Mouse (Mus musculus): ENCODE data around the gene Agap1. TPM values are rescaled to one million over a fixed set of nuclear protein-coding genes. Genes with fewer than 3 reads are reported as not detected.

Agap1 gene
- polyA plus RNA-seq, 1 experiment from 2014 or later = 7.2 TPM

DNA sequence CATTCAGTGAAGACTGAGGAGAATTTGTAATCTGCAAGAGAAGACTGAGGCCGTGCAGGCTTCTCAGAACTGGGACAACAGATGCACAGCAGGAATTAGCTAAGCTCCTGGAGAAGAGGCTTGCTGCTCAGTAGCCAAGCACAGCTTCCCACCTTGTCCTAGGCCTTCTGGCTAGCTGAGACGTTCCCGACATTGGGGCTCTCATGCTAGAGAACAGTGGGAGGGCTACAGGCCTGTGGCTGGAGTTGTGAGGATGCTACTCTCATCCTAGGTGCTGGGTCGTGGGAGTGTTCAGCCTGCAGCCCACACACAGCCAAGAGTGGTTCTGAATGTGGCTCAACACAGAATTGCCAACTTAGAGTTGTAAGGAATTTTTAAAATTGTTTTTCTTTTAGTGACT is 133.5 kb downstream of the Agap1 start:
- H3K9me3 ChIP-seq (replicated peaks) = no peaks in the 10 kb centered on the region
- H3K4me2 ChIP-seq = no peak overlapping the region
- no peak overlapping the region for H3K9ac ChIP-seq
- no peaks in the 10 kb centered on the region for H3K36me3 ChIP-seq
- 72% methylated on average over 4 of the region's 4 CpGs for WGBS
- H3K27ac ChIP-seq = no peak overlapping the region
- no peak for ATAC-seq (replicated peaks; ENCODE audit: insufficient number of reproducible peaks, insufficient read depth, low FRiP score, low read depth)
- no peak overlapping the region for H3K4me3 ChIP-seq
- no peaks in the 10 kb centered on the region for H3K27me3 ChIP-seq
- H3K4me1 ChIP-seq (replicated peaks) = peaks cover 27% of the 10 kb centered on the region

DNA sequence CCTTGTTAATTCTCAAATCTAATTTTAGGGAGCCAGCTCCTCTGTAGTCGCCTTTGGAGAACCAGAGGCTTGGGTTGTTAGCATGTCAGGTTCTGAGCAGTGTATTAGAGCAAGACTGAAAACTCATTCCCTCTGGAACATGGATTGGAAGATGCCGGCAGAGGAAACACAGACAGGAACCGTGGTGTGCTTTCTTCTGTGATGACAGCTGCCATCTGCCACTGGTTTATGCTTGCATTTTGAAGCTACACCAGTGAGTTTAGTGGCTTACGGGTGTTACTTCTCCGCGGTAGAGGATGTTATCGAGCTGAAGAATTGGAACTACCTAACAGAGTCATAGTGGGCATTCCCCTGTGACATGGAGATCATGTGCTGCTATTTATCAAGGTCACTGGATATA is 136.4 kb downstream of the Agap1 start:
- H3K4me2 ChIP-seq = no peak overlapping the region
- H3K36me3 ChIP-seq = no peaks in the 10 kb centered on the region
- H3K27ac ChIP-seq = peak overlapping the region; percentile 58
- H3K9ac ChIP-seq = no peak overlapping the region
- no peaks in the 10 kb centered on the region for H3K27me3 ChIP-seq
- ATAC-seq (replicated peaks; ENCODE audit: insufficient number of reproducible peaks, insufficient read depth, low FRiP score, low read depth) = no peak
- WGBS = 78% methylated on average over 7 of the region's 7 CpGs
- H3K4me1 ChIP-seq (replicated peaks) = peaks cover 49% of the 10 kb centered on the region
- no peak overlapping the region for H3K4me3 ChIP-seq
- H3K9me3 ChIP-seq (replicated peaks) = no peaks in the 10 kb centered on the region

DNA sequence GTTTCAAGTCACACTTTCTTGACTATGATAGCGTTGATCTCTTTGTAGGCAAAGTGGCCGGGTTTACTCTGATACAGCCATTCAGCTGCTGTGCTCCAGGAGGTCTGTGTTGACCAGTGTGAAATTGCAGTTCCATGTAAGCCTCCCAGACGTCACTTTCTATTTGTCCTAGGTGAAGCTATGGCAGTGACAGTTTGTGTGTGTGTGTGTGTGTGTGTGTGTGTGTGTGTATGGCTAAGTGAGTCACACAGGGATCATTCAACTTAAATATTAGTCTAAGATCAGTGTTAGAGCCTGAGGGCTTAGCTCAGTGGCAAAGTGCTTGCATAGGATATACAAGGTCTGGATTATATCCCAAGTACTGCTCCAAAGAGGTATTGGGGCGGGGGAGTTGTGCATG is 138.6 kb downstream of the Agap1 start:
- Histone ChIP-seq H3K4me1 (replicated peaks) (peaks cover 43% of the 10 kb centered on the region), H3K27ac (no peak overlapping the region), H3K9ac (no peak overlapping the region), H3K9me3 (replicated peaks) (no peaks in the 10 kb centered on the region), H3K4me3 (no peak overlapping the region), H3K36me3 (no peaks in the 10 kb centered on the region), H3K4me2 (no peak overlapping the region), H3K27me3 (no peaks in the 10 kb centered on the region)
- WGBS = 64% methylated on average over 4 of the region's 4 CpGs
- no peak for ATAC-seq (replicated peaks; ENCODE audit: insufficient number of reproducible peaks, insufficient read depth, low FRiP score, low read depth)

GRCm38 (mm10) chr1:89594999-89595398 is 140.4 kb downstream of the Agap1 start:
- H3K36me3 ChIP-seq = no peaks in the 10 kb centered on the region
- no peak overlapping the region for H3K4me3 ChIP-seq
- H3K4me1 ChIP-seq (replicated peaks) = peaks cover 59% of the 10 kb centered on the region
- no peaks in the 10 kb centered on the region for H3K9me3 ChIP-seq (replicated peaks)
- H3K9ac ChIP-seq = no peak overlapping the region
- no peak for ATAC-seq (replicated peaks; ENCODE audit: insufficient number of reproducible peaks, insufficient read depth, low FRiP score, low read depth)
- peak overlapping the region; percentile 74 for H3K27ac ChIP-seq
- no peaks in the 10 kb centered on the region for H3K27me3 ChIP-seq
- WGBS = 84% methylated on average over 8 of the region's 8 CpGs
- no peak overlapping the region; the same call in 1 of the 2 replicates for H3K4me2 ChIP-seq

DNA sequence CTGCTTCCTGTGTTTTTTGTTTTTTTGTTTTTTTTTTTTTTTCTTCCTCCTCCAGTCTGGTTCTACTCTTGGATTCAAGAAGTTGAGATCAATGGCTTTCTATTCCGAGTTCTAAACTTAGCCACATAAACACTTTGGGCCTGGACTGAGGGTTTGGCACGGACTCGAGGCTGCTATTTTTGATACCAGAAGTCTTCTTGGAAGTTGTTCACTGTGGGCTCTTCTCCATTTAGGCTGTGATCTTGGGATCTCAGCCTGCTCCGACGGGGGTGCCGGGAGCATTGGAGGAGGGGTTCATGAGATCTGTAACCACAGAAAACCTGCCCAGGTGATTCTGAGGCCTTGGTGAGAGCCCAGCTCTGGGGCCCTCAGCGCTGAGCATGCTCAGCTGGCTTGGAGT is 140.8 kb downstream of the Agap1 start:
- Histone ChIP-seq H3K4me1 (replicated peaks) (peaks cover 64% of the 10 kb centered on the region), H3K9ac (no peak overlapping the region), H3K27ac (peak overlapping the region; percentile 74), H3K4me3 (no peak overlapping the region), H3K27me3 (no peaks in the 10 kb centered on the region), H3K36me3 (no peaks in the 10 kb centered on the region), H3K4me2 (no peak overlapping the region; the same call in 1 of the 2 replicates), H3K9me3 (replicated peaks) (no peaks in the 10 kb centered on the region)
- ATAC-seq (replicated peaks; ENCODE audit: insufficient number of reproducible peaks, insufficient read depth, low FRiP score, low read depth) = no peak
- WGBS = 60% methylated on average over 7 of the region's 7 CpGs

DNA sequence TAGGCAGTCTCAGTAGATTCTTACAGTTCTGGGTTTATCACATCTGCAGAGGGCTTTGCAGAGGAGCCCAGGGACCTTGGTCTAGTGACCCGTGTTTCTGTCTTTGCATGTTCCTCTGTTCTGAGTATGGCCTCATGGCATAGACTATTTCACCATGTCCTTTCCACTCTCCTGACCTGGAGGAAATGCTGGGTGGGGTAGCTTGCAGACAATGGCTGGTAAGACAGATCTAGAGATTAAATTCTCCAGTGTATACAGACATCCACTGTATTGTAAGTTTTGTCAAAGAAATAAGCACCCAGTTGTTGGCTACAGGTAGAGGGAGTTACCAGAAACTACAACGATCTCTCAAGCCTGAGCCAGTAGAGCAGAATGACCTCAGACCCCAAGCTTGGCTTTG is 141.6 kb downstream of the Agap1 start:
- Histone ChIP-seq H3K4me2 (no peak overlapping the region), H3K27me3 (no peaks in the 10 kb centered on the region), H3K36me3 (no peaks in the 10 kb centered on the region), H3K27ac (no peak overlapping the region), H3K9ac (no peak overlapping the region), H3K9me3 (replicated peaks) (no peaks in the 10 kb centered on the region), H3K4me3 (no peak overlapping the region), H3K4me1 (replicated peaks) (peaks cover 67% of the 10 kb centered on the region)
- 76% methylated on average over 2 of the region's 2 CpGs for WGBS
- ATAC-seq (replicated peaks; ENCODE audit: insufficient number of reproducible peaks, insufficient read depth, low FRiP score, low read depth) = no peak

- H3K27ac ChIP-seq = peak overlapping the region; percentile 15; the same call in 1 of the 2 replicates
- WGBS = 85% methylated on average over 5 of the region's 5 CpGs
- H3K9ac ChIP-seq = no peak overlapping the region
- H3K27me3 ChIP-seq = no peaks in the 10 kb centered on the region
- H3K36me3 ChIP-seq = no peaks in the 10 kb centered on the region
- H3K4me2 ChIP-seq = no peak overlapping the region
- no peak overlapping the region for H3K4me3 ChIP-seq
- H3K4me1 ChIP-seq (replicated peaks) = peaks cover 87% of the 10 kb centered on the region
- H3K9me3 ChIP-seq (replicated peaks) = no peaks in the 10 kb centered on the region
- ATAC-seq (replicated peaks; ENCODE audit: insufficient number of reproducible peaks, insufficient read depth, low FRiP score, low read depth) = no peak
Observed at GRCm38 (mm10) chr1:89598906-89599305, 144.3 kb downstream of the Agap1 start.

DNA sequence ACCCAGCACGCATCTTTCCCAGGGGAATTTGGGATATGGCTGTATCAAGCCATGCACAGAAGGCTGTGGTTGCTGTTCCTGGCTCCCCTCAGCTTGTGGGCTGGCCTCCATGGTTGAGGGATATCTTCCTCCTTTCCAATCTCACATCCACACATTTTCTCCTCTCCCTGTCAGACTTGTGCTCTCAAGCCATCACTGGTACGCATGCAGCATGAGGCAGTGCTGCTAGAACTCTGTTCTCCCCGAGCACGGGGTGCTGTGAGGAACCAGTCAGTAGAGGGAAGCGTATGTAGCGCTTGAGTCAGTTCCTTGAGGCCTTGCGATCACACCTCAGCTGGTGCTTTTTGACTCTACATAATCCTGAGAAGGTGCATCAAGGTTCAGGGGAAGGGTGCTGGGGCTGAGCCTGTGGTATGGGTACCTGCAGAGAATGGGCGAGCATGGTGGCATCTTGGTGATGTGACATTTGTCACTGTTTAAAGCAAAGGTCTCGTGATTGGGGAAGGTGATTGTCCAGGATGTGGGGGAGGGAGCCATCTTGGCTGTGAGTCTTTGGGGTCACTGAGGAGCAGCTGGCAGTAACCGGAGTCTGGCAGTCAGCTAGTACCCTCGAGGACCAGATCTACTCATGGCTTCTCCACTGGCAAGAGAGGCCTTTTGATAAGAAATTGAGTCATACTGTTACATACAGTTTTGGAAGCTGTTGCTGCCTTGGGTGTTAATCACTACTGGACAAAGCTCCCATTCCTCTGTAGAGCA is 145.6 kb downstream of the Agap1 start:
- no peaks in the 10 kb centered on the region for H3K9me3 ChIP-seq (replicated peaks)
- no peak overlapping the region for H3K9ac ChIP-seq
- ATAC-seq (replicated peaks; ENCODE audit: insufficient number of reproducible peaks, insufficient read depth, low FRiP score, low read depth) = no peak
- no peak overlapping the region for H3K4me2 ChIP-seq
- peaks cover 76% of the 10 kb centered on the region for H3K4me1 ChIP-seq (replicated peaks)
- no peaks in the 10 kb centered on the region for H3K27me3 ChIP-seq
- peak overlapping the region; percentile 72 for H3K27ac ChIP-seq
- WGBS = 64% methylated on average over 11 of the region's 11 CpGs
- no peaks in the 10 kb centered on the region for H3K36me3 ChIP-seq
- no peak overlapping the region for H3K4me3 ChIP-seq

DNA sequence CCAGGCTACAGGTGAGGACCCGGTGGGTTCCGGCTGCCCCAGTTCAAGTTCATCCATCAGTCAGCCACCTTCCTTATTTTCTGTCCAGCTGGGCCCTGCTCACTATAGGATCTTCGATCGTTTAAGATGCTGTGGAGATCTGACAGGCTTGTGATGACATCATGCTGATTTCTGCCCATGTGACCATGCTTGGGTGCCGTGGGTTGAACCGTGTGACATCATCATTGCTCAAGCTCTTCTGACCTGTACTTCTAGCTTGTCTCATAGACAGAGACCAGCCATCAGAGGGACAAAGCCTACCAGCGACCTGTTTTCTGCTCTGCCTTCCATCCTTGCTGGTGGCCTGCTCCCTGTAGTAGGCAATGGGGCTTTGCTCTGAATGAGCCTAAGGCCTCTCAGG is 146.7 kb downstream of the Agap1 start:
- peak overlapping the region; percentile 72 for H3K27ac ChIP-seq
- no peaks in the 10 kb centered on the region for H3K36me3 ChIP-seq
- H3K9me3 ChIP-seq (replicated peaks) = no peaks in the 10 kb centered on the region
- 62% methylated on average over 7 of the region's 7 CpGs for WGBS
- H3K4me2 ChIP-seq = peak overlapping the region; percentile 28
- ATAC-seq (replicated peaks; ENCODE audit: insufficient number of reproducible peaks, insufficient read depth, low FRiP score, low read depth) = no peak
- no peak overlapping the region for H3K4me3 ChIP-seq
- no peak overlapping the region for H3K9ac ChIP-seq
- peaks cover 64% of the 10 kb centered on the region for H3K4me1 ChIP-seq (replicated peaks)
- no peaks in the 10 kb centered on the region for H3K27me3 ChIP-seq

- no peaks in the 10 kb centered on the region for H3K9me3 ChIP-seq (replicated peaks)
- no peaks in the 10 kb centered on the region for H3K27me3 ChIP-seq
- H3K9ac ChIP-seq = no peak overlapping the region
- no peak for ATAC-seq (replicated peaks; ENCODE audit: insufficient number of reproducible peaks, insufficient read depth, low FRiP score, low read depth)
- H3K27ac ChIP-seq = peak overlapping the region; percentile 20; the same call in 1 of the 2 replicates
- no peaks in the 10 kb centered on the region for H3K36me3 ChIP-seq
- 32% methylated on average over 7 of the region's 7 CpGs for WGBS
- no peak overlapping the region for H3K4me2 ChIP-seq
- no peak overlapping the region for H3K4me3 ChIP-seq
- peaks cover 58% of the 10 kb centered on the region for H3K4me1 ChIP-seq (replicated peaks)
Observed at GRCm38 (mm10) chr1:89602879-89603278, 148.3 kb downstream of the Agap1 start.

DNA sequence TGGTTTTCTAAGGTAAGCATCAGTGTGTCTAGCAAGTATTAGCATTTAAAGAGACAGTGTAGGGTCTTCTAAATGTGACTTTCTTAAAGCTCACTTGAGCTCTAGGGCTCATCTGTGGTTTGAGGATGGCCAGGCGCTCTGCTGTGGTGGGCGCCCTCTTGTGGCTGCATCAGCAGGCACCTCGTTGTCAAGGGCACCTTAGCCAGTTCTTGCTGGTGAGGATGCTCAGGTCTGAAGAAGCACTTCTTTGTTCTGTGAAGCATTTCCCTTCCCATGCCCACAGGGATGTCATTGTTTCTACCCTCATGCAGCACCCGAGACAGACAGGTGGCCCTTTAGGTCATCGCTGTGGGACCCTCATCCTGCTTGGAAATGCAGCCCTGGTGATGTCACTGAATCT is 152.0 kb downstream of the Agap1 start:
- H3K36me3 ChIP-seq = 0 out of 2 replicates have a peak, but pooled peaks cover 4% of the 10 kb centered on the region
- H3K9me3 ChIP-seq (replicated peaks) = no peaks in the 10 kb centered on the region
- no peaks in the 10 kb centered on the region for H3K27me3 ChIP-seq
- H3K27ac ChIP-seq = no peak overlapping the region
- WGBS = 39% methylated on average over 5 of the region's 5 CpGs
- H3K4me2 ChIP-seq = no peak overlapping the region
- no peak for ATAC-seq (replicated peaks; ENCODE audit: insufficient number of reproducible peaks, insufficient read depth, low FRiP score, low read depth)
- no peak overlapping the region for H3K4me3 ChIP-seq
- H3K9ac ChIP-seq = no peak overlapping the region
- H3K4me1 ChIP-seq (replicated peaks) = peaks cover 24% of the 10 kb centered on the region

- 0 out of 2 replicates have a peak, but pooled peaks cover 4% of the 10 kb centered on the region for H3K36me3 ChIP-seq
- no peaks in the 10 kb centered on the region for H3K27me3 ChIP-seq
- no peaks in the 10 kb centered on the region for H3K9me3 ChIP-seq (replicated peaks)
- no peak overlapping the region for H3K4me3 ChIP-seq
- peaks cover 11% of the 10 kb centered on the region for H3K4me1 ChIP-seq (replicated peaks)
- no peak for ATAC-seq (replicated peaks; ENCODE audit: insufficient number of reproducible peaks, insufficient read depth, low FRiP score, low read depth)
- H3K4me2 ChIP-seq = no peak overlapping the region
- WGBS = 87% methylated on average over 4 of the region's 4 CpGs
- no peak overlapping the region for H3K9ac ChIP-seq
- no peak overlapping the region for H3K27ac ChIP-seq
Observed at GRCm38 (mm10) chr1:89608766-89609165, 154.2 kb downstream of the Agap1 start.

All from heart, embryonic 15.5 days (tissue).